ENCODE assay signal across 7 mouse cellular contexts in the genomic region with DNA sequence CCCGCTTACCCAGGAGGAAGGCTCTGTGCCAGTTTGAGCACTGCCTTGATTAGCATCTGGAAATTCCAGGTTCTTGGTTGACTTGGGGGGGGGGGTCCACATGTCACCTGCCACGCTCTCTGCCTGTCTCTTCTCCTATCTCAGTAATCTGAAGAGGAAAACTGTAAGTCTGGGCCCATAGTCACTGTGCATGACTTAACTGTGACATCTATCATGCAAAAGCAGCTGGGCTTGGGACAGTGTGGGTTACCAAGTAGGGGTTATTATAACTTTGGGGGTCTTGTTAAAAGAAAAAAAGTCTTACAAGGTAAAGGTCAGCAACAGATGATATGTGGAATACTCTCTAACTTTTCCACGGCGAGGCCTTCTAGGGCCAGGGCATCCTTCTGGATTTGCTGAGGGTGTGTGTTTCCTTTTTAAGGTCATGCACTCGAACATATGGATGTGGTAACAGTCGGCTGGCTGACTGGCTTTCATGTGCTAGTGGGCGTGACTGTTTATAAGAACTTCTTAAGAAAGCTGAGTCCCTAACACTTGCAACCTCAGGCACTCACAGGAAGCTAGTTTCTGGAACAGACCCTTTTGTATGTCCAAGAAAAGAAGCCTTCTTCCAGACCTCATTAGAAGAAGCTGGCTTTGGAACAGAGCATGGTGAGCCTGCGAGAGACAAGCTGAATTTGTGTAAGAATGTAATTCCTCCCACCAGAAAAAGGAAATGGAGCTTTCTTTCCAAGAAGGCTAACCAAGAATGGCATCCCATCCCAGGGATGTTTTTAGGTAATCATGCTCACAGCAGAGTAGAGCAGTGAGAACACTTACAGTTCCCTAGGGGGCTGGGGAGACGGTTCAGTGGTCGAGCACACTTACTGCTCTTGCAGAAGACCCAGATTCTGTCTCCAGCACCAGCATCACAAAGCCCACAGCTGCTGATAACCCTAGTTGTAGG. TPM values are rescaled to one million over a fixed set of nuclear protein-coding genes. Genes with fewer than 3 reads are reported as not detected.
DNase-seq lines count a peak whose midpoint lies in the region; ATAC-seq and TF ChIP-seq lines count a peak whose summit lies in the region.

No protein-coding gene starts in this region.

- peak; percentile 75 for ATAC-seq in CD4-positive, CD25-positive, alpha-beta regulatory T cell, adult 4 months
- ATAC-seq in limb, embryonic 14.5 days (ENCODE audit: low FRiP score, low read depth): no peak
- ATAC-seq in stomach, embryonic 14.5 days (ENCODE audit: insufficient number of reproducible peaks, insufficient read depth, low FRiP score, low read depth): peak; percentile 14; the same call in 1 of the 2 replicates

- H3K4me2 ChIP-seq in limb, embryonic 14.5 days (replicated peaks; ENCODE audit: low read depth, low read length, severe bottlenecking): no peak overlapping the region
- H3K4me2 ChIP-seq in stomach, embryonic 14.5 days (replicated peaks; ENCODE audit: low read depth, low read length): no peak overlapping the region

- no peak for TF ChIP-seq POLR2A in brain, embryonic 14.5 days (IDR thresholded peaks at IDR 0.05; ENCODE audit: borderline replicate concordance, extremely low read depth, insufficient read depth, insufficient read length, poor library complexity, severe bottlenecking)
- TF ChIP-seq POLR2A in limb, embryonic 14.5 days (IDR thresholded peaks at IDR 0.05; ENCODE audit: borderline replicate concordance, extremely low read depth, insufficient read depth, insufficient read length): no peak

- H3K27ac ChIP-seq in limb, embryonic 14.5 days (replicated peaks; ENCODE audit: low read depth, low read length): no peak overlapping the region
- H3K27ac ChIP-seq in stomach, embryonic 14.5 days (ENCODE audit: low read length): no peak overlapping the region

- 28% methylated on average over 10 of the region's 10 CpGs for WGBS in limb, embryonic 14.5 days
- WGBS in stomach, embryonic 14.5 days: 37% methylated on average over 10 of the region's 10 CpGs

- DNase-seq in brain, embryonic 14.5 days (ENCODE audit: low read depth): peak; percentile 32
- peak; percentile 55 for DNase-seq in limb, embryonic 14.5 days (ENCODE audit: low spot score)
- DNase-seq in right cerebral cortex, adult 18-20 months: no peak
- DNase-seq in adrenal gland, postnatal 36 days: no peak
- DNase-seq in ovary, postnatal 36 days (ENCODE audit: low spot score): no peak

- TF ChIP-seq CTCF in brain, embryonic 14.5 days (IDR thresholded peaks at IDR 0.05; ENCODE audit: borderline replicate concordance, extremely low read depth, insufficient read depth, insufficient read length): no peak

- 0 out of 2 replicates have a peak, but pooled peaks cover 6% of the 10 kb centered on the region for H3K4me1 ChIP-seq in limb, embryonic 14.5 days (ENCODE audit: control insufficient read depth, insufficient read depth, low read length)
- H3K4me1 ChIP-seq in stomach, embryonic 14.5 days (ENCODE audit: control insufficient read depth, insufficient read depth, low read length): peaks cover 7% of the 10 kb centered on the region; the same call in 1 of the 2 replicates

- H3K4me3 ChIP-seq in limb, embryonic 14.5 days (replicated peaks; ENCODE audit: low read length): no peak overlapping the region
- no peak overlapping the region for H3K4me3 ChIP-seq in stomach, embryonic 14.5 days (ENCODE audit: low read depth, low read length)

- H3K36me3 ChIP-seq in limb, embryonic 14.5 days (ENCODE audit: control insufficient read depth, insufficient read depth, low read length): no peaks in the 10 kb centered on the region
- H3K36me3 ChIP-seq in stomach, embryonic 14.5 days (ENCODE audit: control insufficient read depth, insufficient read depth, low read length): no peaks in the 10 kb centered on the region

- no peaks in the 10 kb centered on the region for H3K9me3 ChIP-seq in limb, embryonic 14.5 days (ENCODE audit: control insufficient read depth, low read length)
- H3K9me3 ChIP-seq in stomach, embryonic 14.5 days (ENCODE audit: control insufficient read depth, low read depth, low read length): no peaks in the 10 kb centered on the region

- no peaks in the 10 kb centered on the region for H3K27me3 ChIP-seq in limb, embryonic 14.5 days (ENCODE audit: control insufficient read depth, insufficient read depth, low read length)
- no peaks in the 10 kb centered on the region for H3K27me3 ChIP-seq in stomach, embryonic 14.5 days (ENCODE audit: control insufficient read depth, insufficient read depth, low read length)

- H3K9ac ChIP-seq in limb, embryonic 14.5 days (ENCODE audit: low read depth, low read length, severe bottlenecking): no peak overlapping the region
- H3K9ac ChIP-seq in stomach, embryonic 14.5 days (replicated peaks; ENCODE audit: low read depth, low read length): no peak overlapping the region

RNA-seq across cellular contexts. Expression of a gene that starts 53.7 kb away (rescaled TPM):
- 10 to 100 TPM; 22.3 to 28.2 TPM for polyA plus RNA-seq in CD4-positive, CD25-positive, alpha-beta regulatory T cell, adult 4 months (2017; shearing (Covaris generic))
- 3.6 and 5.4 TPM in 2 replicates for polyA plus RNA-seq in brain, embryonic 14.5 days (2012; rRNA removed)
- 15.1 and 16.5 TPM in 2 replicates for polyA plus RNA-seq in limb, embryonic 14.5 days (2012; rRNA removed)
- 46.7 and 52.4 TPM in 2 replicates for polyA plus RNA-seq in limb, embryonic 14.5 days (2014; fragmentation: Nextera tagmentation; extraction: Ambion mirVana)
- polyA plus RNA-seq in stomach, embryonic 14.5 days (2014; fragmentation: Nextera tagmentation; extraction: Ambion mirVana): 105 and 107 TPM in 2 replicates
- 10 to 100 TPM; 70.3 to 80.3 TPM for total RNA-seq in adrenal gland, postnatal 36 days (2021)

Comparison
In these comparisons a context has a peak if more than half of its experiments do, and no peak if none do; other contexts are left out.
1. DNase-seq: peak in brain, embryonic 14.5 days (single experiment) and limb, embryonic 14.5 days (single experiment); none in right cerebral cortex, adult 18-20 months (single experiment), adrenal gland, postnatal 36 days (0 of 2) and ovary, postnatal 36 days (single experiment).